Mouse (Mus musculus) T-helper 17 cell (primary cell): ENCODE data around the gene Gm12394.

Experiments used
- in situ Hi-C, 2 experiments: fragments of 300-600 bp; cut with MboI, MseI; formaldehyde crosslinking; loops; 1 replicate in 1 of 2; 2 replicates in 1 of 2; pipeline ENCODE4 v1.15.1; 2025; ENCODE audit warnings: high pct_unique_total_duplicates in 2 of 2

The Gm12394 gene

GRCm38 (mm10) chr4:42856671-42857070, at the start of gene Gm12394:
TSS of gene Gm12394 (minus strand) at chr4:42856771.
- in situ Hi-C loops, result loop anchor here (5.0 to 25.0 kb wide), 2 partner anchors 94 to 549 kb away; partner anchors contain the start of genes Ccl19 (in 1 of the 2) and Ccl21a (in 1 of the 2)

- in situ Hi-C loops, result no loop called here
Observed at GRCm38 (mm10) chr4:42904966-42905365, 48.4 kb upstream of the Gm12394 start.

GRCm38 (mm10) chr4:42904523-42904922, 48.0 kb upstream of the Gm12394 start:
- in situ Hi-C loops, result no loop called here

- in situ Hi-C loops, result no loop called here
Observed at GRCm38 (mm10) chr4:42903942-42904341, 47.4 kb upstream of the Gm12394 start.

GRCm38 (mm10) chr4:42902730-42903129, 46.2 kb upstream of the Gm12394 start:
- in situ Hi-C loops, result no loop called here

GRCm38 (mm10) chr4:42902174-42902573, 45.6 kb upstream of the Gm12394 start:
- in situ Hi-C loops, result no loop called here

- in situ Hi-C loops, result no loop called here
Observed at GRCm38 (mm10) chr4:42900878-42901277, 44.3 kb upstream of the Gm12394 start.

- in situ Hi-C loops, result loop anchor here in 1 of 2 experiments (25.0 kb wide), 1 partner anchor 737 kb away; the partner anchor contains the start of genes Gm13305 and Gm13306
Observed at GRCm38 (mm10) chr4:42898914-42899313, 42.3 kb upstream of the Gm12394 start.

GRCm38 (mm10) chr4:42895118-42895517, 38.5 kb upstream of the Gm12394 start:
- in situ Hi-C loops, result loop anchor here in 1 of 2 experiments (25.0 kb wide), 1 partner anchor 733 kb away; the partner anchor contains the start of genes Gm13305 and Gm13306

GRCm38 (mm10) chr4:42891176-42891575, 34.6 kb upstream of the Gm12394 start:
- in situ Hi-C loops, result loop anchor here in 1 of 2 experiments (25.0 kb wide), 1 partner anchor 729 kb away; the partner anchor contains the start of genes Gm13305 and Gm13306

GRCm38 (mm10) chr4:42888806-42889205, 32.2 kb upstream of the Gm12394 start:
- in situ Hi-C loops, result loop anchor here in 1 of 2 experiments (25.0 kb wide), 1 partner anchor 727 kb away; the partner anchor contains the start of genes Gm13305 and Gm13306

GRCm38 (mm10) chr4:42886926-42887325, 30.4 kb upstream of the Gm12394 start:
- in situ Hi-C loops, result loop anchor here in 1 of 2 experiments (25.0 kb wide), 1 partner anchor 725 kb away; the partner anchor contains the start of genes Gm13305 and Gm13306

- in situ Hi-C loops, result loop anchor here in 1 of 2 experiments (25.0 kb wide), 1 partner anchor 718 kb away; the partner anchor contains the start of genes Gm13305 and Gm13306
Observed at GRCm38 (mm10) chr4:42880677-42880948, 24.0 kb upstream of the Gm12394 start.

GRCm38 (mm10) chr4:42879829-42880676, 23.5 kb upstream of the Gm12394 start:
- in situ Hi-C loops, result loop anchor here (10.0 to 25.0 kb wide), 2 partner anchors 215 to 718 kb away; partner anchors contain the start of genes Gm13305 (in 1 of the 2) and Gm13306 (in 1 of the 2)

- in situ Hi-C loops, result loop anchor here (10.0 to 25.0 kb wide), 2 partner anchors 217 to 715 kb away; partner anchors contain the start of genes Gm13305 (in 1 of the 2) and Gm13306 (in 1 of the 2)
Observed at GRCm38 (mm10) chr4:42877657-42878056, 21.1 kb upstream of the Gm12394 start.

GRCm38 (mm10) chr4:42876586-42877291, 20.2 kb upstream of the Gm12394 start:
- in situ Hi-C loops, result loop anchor here (10.0 to 25.0 kb wide), 2 partner anchors 218 to 714 kb away; partner anchors contain the start of genes Gm13305 (in 1 of the 2) and Gm13306 (in 1 of the 2)

GRCm38 (mm10) chr4:42874134-42874533, 17.6 kb upstream of the Gm12394 start, which contains the start of gene Fam205c:
TSS of gene Fam205c (minus strand) at chr4:42874234.
- in situ Hi-C loops, result loop anchor here (5.0 to 25.0 kb wide), 4 partner anchors 88 to 221 kb away; partner anchors contain the start of genes Ccl19 (in 1 of the 2) and Ccl21a (in 1 of the 2)

GRCm38 (mm10) chr4:42872746-42873435, 16.3 kb upstream of the Gm12394 start:
- in situ Hi-C loops, result loop anchor here (5.0 to 25.0 kb wide), 4 partner anchors 89 to 222 kb away; partner anchors contain the start of genes Ccl19 (in 1 of the 2) and Ccl21a (in 1 of the 2)

- in situ Hi-C loops, result loop anchor here (5.0 to 25.0 kb wide), 4 partner anchors 90 to 223 kb away; partner anchors contain the start of genes Ccl19 (in 1 of the 2) and Ccl21a (in 1 of the 2)
Observed at GRCm38 (mm10) chr4:42872151-42872550, 15.6 kb upstream of the Gm12394 start.

GRCm38 (mm10) chr4:42870748-42871147, 14.2 kb upstream of the Gm12394 start:
- in situ Hi-C loops, result loop anchor here (5.0 to 25.0 kb wide), 4 partner anchors 92 to 224 kb away; partner anchors contain the start of genes Ccl19 (in 1 of the 2) and Ccl21a (in 1 of the 2)
